Mouse (Mus musculus): Measurements from ENCODE around the gene Fcf1. TPM values are rescaled to one million over a fixed set of nuclear protein-coding genes. Genes with fewer than 3 reads are reported as not detected.

Gene Fcf1
- polyA plus RNA-seq (2012; rRNA removed), result 71.3 and 74.5 TPM in 2 replicates

DNA sequence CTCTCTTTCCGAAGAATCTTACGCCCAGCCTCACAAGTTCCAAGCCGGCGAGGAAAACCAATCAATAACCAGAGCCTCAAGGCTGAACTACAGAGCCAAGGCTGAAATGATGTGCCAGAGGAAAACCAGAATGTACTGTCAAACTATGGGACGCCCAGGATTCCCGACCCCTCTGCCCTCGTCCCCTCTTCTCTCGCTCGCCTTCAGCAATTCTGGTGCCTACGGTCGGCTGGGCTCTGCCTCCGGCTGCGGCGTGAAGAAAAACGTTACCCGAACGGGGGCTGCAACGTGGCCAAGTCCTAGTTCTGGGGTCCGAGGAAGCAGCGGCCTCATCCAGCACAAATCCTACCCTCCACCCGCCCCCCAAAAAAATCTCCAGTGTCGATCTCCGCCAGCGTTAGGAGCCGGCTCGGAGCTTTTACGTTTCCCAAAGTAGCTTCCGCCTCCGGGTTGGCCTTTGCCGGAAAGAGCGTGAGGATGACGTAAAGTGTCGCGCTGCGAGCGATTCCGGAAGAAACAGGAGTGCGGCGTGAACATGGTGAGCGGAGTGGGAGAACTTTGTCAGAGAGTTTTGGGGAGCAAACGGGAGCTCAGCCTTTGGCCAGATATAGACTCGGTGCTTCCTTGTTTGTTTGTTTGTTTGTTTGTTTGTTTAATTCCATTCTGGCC lies at the start of gene Fcf1, which contains the start of gene Arel1:
Fcf1 (plus strand) TSS at position 470 of the 669 bp plus-strand sequence.
Arel1 (minus strand) TSS at position 473 of the 669 bp plus-strand sequence.
- Histone ChIP-seq H3K4me1 (ENCODE audit: control insufficient read depth, insufficient read depth, low read length) (peaks cover 7% of the 10 kb centered on the region), H3K4me3 (ENCODE audit: insufficient read depth, low read length) (peak within 1 kb of the TSS; percentile 92), H3K27ac (ENCODE audit: insufficient read depth, low read length) (no peak within 1 kb of the TSS)
- TF ChIP-seq CTCF (IDR thresholded peaks at IDR 0.05; ENCODE audit: extremely low read depth, insufficient read depth, low read length), result no peak
- TF ChIP-seq POLR2A (IDR thresholded peaks at IDR 0.05; ENCODE audit: extremely low read depth, insufficient read depth, low read length), result peak; percentile 73

DNA sequence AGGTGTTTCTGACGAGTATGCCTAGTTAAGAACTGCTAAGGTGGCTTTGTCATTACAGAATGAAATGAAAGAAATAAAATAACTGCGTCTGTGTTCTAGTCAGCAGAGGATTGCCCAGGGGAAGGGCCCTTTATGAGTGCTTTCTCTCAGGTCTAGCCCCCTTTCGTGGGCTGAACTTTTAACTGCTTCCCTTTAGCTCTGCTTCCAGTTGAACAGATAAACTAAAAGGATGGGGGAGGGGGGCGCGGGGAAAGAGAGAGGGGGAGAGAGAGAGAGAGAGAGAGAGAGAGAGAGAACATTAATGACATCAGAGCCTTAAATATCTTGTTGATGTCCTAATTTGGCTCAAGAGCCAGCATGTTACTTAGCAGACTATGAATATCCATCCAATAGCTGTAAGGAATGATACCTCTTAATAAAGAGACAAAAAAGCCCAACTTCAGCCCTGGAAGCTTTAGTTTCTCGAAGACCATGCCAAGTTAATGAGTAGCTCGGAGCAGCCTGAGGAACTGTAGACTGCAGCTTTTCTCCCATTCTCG lies 48.7 kb upstream of the Fcf1 start:
- Histone ChIP-seq H3K27ac (ENCODE audit: insufficient read depth, low read length) (no peak overlapping the region), H3K4me3 (ENCODE audit: insufficient read depth, low read length) (no peak overlapping the region), H3K4me1 (ENCODE audit: control insufficient read depth, insufficient read depth, low read length) (no peaks in the 10 kb centered on the region)
- TF ChIP-seq POLR2A (IDR thresholded peaks at IDR 0.05; ENCODE audit: extremely low read depth, insufficient read depth, low read length) (no peak), CTCF (IDR thresholded peaks at IDR 0.05; ENCODE audit: extremely low read depth, insufficient read depth, low read length) (no peak)

DNA sequence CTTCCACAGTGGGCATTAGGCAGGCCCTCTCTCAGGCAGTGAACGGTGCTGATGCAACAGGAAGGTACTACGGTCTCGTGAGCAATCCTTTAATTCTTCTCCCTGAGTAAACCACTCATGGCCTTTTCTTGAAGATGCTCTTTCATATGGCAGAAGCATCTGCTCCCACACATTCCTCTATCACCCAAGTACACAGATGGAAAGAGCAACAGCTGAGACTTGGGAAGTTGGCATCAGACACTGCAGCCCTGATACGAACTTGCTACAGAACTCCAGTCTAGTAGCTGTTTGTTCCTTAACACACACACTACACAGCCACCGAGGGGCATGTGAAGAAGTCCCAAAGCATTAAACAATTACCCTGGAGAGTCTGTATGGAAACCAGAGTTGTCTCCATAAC lies 46.4 kb upstream of the Fcf1 start:
- H3K27ac ChIP-seq (ENCODE audit: insufficient read depth, low read length), result no peak overlapping the region
- H3K4me3 ChIP-seq (ENCODE audit: insufficient read depth, low read length), result no peak overlapping the region
- no peaks in the 10 kb centered on the region for H3K4me1 ChIP-seq (ENCODE audit: control insufficient read depth, insufficient read depth, low read length)
- no peak for TF ChIP-seq POLR2A (IDR thresholded peaks at IDR 0.05; ENCODE audit: extremely low read depth, insufficient read depth, low read length)
- no peak for TF ChIP-seq CTCF (IDR thresholded peaks at IDR 0.05; ENCODE audit: extremely low read depth, insufficient read depth, low read length)

DNA sequence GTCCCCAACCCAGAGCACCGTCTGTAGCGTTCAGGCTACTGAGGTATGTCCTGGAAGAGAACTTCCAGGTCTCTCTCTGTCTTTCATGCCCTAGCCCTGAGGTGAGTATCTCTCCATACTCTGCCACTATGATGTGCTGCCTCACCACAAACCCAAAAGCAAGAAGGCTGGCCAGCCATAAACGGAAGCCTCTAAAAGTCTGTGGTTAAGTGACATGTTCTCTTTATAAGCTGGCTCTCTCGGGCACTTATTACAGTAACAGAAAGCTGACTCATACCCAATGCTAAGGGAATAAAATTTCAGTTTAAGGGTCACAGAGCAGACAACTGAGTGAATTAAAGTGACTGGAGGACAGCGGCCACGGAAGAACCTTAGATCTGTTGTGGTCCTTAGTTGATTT lies 44.2 kb upstream of the Fcf1 start:
- Histone ChIP-seq H3K27ac (ENCODE audit: insufficient read depth, low read length) (no peak overlapping the region), H3K4me3 (ENCODE audit: insufficient read depth, low read length) (no peak overlapping the region), H3K4me1 (ENCODE audit: control insufficient read depth, insufficient read depth, low read length) (no peaks in the 10 kb centered on the region)
- TF ChIP-seq POLR2A (IDR thresholded peaks at IDR 0.05; ENCODE audit: extremely low read depth, insufficient read depth, low read length), result no peak
- no peak for TF ChIP-seq CTCF (IDR thresholded peaks at IDR 0.05; ENCODE audit: extremely low read depth, insufficient read depth, low read length)

DNA sequence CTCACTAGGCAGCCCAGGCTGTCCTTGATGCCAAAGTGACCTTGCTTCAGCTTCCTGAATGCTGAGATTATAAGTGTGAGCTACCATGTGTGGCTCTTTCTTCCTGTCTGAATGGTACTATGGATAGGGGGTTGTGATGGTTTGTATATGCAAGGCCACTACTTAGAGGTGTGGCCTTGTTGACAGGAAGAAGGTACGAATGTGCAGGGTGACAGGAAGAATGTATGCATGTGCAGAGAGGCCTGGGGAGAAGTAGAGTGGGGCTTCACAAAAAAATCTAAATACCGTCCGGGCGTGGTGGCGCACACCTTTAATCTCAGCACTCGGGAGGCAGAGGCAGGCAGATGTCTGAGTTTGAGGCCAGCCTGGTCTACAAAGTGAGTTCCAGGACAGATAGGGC lies 38.5 kb upstream of the Fcf1 start:
- no peak for TF ChIP-seq POLR2A (IDR thresholded peaks at IDR 0.05; ENCODE audit: extremely low read depth, insufficient read depth, low read length)
- TF ChIP-seq CTCF (IDR thresholded peaks at IDR 0.05; ENCODE audit: extremely low read depth, insufficient read depth, low read length), result no peak
- no peaks in the 10 kb centered on the region for H3K4me1 ChIP-seq (ENCODE audit: control insufficient read depth, insufficient read depth, low read length)
- H3K4me3 ChIP-seq (ENCODE audit: insufficient read depth, low read length), result no peak overlapping the region
- no peak overlapping the region for H3K27ac ChIP-seq (ENCODE audit: insufficient read depth, low read length)

DNA sequence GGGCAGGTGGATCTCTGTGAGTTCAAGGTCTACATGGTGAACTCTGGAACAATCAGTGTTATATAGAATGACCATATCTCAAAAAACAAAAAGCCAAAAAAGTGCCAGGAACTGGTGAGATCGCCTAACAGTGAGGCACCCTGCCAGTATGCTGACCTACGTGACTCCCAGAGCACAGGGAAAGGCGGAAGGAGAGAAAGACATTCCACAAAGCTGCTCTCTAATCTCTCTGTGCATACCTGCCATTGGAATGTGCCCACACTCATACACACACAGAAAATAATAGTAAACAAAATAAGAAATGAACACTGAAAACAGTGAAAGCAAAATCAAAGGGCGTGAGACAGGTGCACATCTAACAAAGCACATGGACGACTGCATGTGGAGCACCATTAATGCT lies 35.4 kb upstream of the Fcf1 start:
- H3K27ac ChIP-seq (ENCODE audit: insufficient read depth, low read length), result no peak overlapping the region
- peaks cover 2% of the 10 kb centered on the region for H3K4me1 ChIP-seq (ENCODE audit: control insufficient read depth, insufficient read depth, low read length)
- no peak overlapping the region for H3K4me3 ChIP-seq (ENCODE audit: insufficient read depth, low read length)
- TF ChIP-seq POLR2A (IDR thresholded peaks at IDR 0.05; ENCODE audit: extremely low read depth, insufficient read depth, low read length) (no peak), CTCF (IDR thresholded peaks at IDR 0.05; ENCODE audit: extremely low read depth, insufficient read depth, low read length) (no peak)

DNA sequence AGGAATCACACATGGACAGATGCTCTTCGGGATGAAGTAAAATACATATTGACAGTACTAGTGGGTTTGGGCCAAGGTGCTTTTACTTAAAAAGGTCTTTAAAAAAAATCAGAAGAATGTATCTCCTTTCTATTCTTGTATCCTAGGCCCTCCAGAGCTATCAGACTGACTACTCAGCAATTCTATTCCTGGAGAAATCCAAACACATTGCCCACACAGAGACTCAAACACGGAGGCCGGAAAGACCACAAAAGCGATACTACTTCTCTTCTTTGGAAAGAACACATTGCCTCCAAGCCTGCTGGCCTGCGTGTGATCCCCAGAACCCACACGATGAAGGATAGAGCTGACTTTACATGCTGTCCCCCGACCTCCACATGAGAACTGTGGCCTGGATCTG lies 31.6 kb upstream of the Fcf1 start:
- H3K27ac ChIP-seq (ENCODE audit: insufficient read depth, low read length), result no peak overlapping the region
- TF ChIP-seq CTCF (IDR thresholded peaks at IDR 0.05; ENCODE audit: extremely low read depth, insufficient read depth, low read length) (no peak), POLR2A (IDR thresholded peaks at IDR 0.05; ENCODE audit: extremely low read depth, insufficient read depth, low read length) (no peak)

DNA sequence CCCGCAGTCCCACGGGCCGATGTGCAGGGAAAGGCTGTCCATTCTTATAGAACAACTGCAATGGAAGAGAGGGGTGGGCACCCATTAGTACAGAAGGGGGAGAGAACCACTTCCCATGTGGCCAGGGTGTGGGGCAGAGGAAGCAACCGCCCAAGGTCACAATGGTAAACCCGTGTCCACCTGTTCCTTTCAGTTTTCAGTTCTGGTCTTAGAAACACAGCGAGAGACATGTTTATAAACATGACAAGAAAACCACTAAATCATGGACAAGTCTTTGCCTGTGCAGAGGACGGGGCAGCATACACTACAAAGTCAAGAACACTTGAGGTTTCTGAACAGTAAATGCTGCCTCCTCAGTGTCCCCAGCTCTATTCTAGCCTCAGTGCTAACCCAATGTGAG lies 30.4 kb upstream of the Fcf1 start:
- TF ChIP-seq CTCF (IDR thresholded peaks at IDR 0.05; ENCODE audit: extremely low read depth, insufficient read depth, low read length) (no peak), POLR2A (IDR thresholded peaks at IDR 0.05; ENCODE audit: extremely low read depth, insufficient read depth, low read length) (no peak)
- Histone ChIP-seq H3K27ac (ENCODE audit: insufficient read depth, low read length) (no peak overlapping the region), H3K4me3 (ENCODE audit: insufficient read depth, low read length) (no peak overlapping the region), H3K4me1 (ENCODE audit: control insufficient read depth, insufficient read depth, low read length) (peaks cover 2% of the 10 kb centered on the region)

More for the DNA sequence above, 31.6 kb upstream of the Fcf1 start:
- Histone ChIP-seq H3K4me1 (ENCODE audit: control insufficient read depth, insufficient read depth, low read length) (peaks cover 2% of the 10 kb centered on the region), H3K4me3 (ENCODE audit: insufficient read depth, low read length) (no peak overlapping the region)

DNA sequence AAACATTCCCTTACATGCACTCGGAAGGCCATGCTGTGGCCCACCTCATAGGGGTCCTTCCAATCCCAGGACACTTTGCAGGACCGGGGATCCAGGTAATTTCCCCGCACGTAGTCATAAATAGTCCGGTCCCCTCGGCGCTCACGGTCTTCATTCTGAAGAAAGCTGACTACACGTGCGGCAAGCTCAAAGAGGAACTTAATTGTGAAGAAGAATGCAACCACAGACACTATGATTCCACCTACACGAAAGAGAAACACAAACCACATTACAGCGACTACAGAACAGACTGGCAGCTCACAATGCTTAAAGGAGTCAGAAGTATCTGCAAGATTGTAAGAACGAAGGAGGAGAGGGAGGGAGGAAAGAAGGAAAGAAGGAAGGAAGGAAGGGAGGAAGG lies 29.0 kb upstream of the Fcf1 start:
- H3K4me1 ChIP-seq (ENCODE audit: control insufficient read depth, insufficient read depth, low read length), result peaks cover 2% of the 10 kb centered on the region
- H3K27ac ChIP-seq (ENCODE audit: insufficient read depth, low read length), result no peak overlapping the region
- H3K4me3 ChIP-seq (ENCODE audit: insufficient read depth, low read length), result no peak overlapping the region
- TF ChIP-seq CTCF (IDR thresholded peaks at IDR 0.05; ENCODE audit: extremely low read depth, insufficient read depth, low read length), result no peak
- no peak for TF ChIP-seq POLR2A (IDR thresholded peaks at IDR 0.05; ENCODE audit: extremely low read depth, insufficient read depth, low read length)

All from cortical plate, adult 2 months (tissue).